Mouse (Mus musculus): ENCODE data around the gene Zfp40. TPM values are rescaled to one million over a fixed set of nuclear protein-coding genes. Genes with fewer than 3 reads are reported as not detected.
"Not testable (repeated sequence)": the region's sequence is repeated elsewhere in the genome, so short reads cannot be mapped to it uniquely, and the experiment has no call there.

Gene Zfp40
- 10 to 100 TPM; 38.6 to 39.3 TPM for total RNA-seq (2021)

DNA sequence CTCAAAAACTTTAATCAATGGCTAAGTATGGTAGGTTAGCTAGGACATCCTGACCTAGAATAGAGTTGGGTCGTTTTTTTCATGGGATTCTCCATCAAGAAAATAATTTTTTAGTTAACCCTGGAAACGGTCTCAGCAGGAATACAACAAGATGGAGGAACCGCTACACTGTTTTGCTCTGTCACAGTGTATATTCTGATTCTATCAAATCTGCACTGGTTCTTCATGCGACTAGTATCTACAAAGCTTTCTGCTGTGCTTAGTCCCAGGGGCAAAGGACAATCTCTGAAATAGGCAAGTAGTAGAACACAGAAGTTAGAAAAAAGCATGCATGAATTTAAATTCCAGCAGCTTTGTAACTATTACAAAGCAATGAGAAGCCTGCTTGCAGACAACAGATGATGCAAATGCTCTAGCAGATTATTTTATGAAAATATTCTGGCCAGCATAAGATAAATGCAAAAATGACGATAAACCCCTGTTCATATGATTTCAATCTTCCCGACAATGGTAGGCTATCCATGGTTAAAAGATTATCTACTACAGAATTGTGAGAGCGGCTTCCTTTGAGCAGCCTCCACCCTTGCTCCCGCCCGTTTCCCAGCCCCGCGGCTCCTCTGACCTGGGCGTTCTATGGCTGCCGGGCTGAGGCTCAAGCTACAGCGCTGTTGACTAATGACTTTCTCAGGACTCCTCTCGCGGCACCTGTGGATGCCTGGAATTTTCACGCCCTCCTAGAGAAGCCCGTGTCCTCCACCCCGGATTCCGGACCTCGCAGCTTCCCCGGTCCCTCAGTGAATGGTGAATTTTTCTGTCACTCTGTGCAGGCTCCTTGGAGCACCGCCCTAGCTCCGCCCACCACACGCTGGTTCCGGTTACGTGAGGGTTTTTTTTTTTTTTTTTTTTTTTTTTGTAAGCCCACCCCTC is at the start of gene Zfp40:
Zfp40 (minus strand) TSS at position 800 of the 927 bp plus-strand sequence.
- intact Hi-C loops (cut with DNase I) = loop anchor here (10.0 kb wide), 1 partner anchor 352 kb away; no protein-coding TSS in a partner anchor
- DNase-seq = peak; percentile 94

DNA sequence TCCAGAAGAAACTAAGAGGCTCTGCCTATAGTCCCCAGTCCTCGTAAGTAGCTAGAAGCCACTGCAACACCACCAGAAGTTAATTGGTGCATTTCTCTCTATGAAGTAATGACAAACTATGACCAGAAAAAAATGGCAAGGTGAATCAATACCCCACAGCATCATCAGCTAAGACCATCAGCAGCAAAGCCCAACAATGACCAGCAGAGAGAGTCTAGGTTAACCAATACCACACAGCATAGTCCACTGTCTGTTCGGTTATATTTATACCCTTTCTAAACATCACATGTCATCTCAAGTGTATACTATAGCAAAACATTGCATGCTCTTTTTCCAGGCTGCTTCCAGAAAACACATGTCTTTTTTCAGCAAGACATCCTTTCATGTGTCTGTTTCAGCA is 25.3 kb upstream of the Zfp40 start:
- intact Hi-C loops (cut with DNase I) = no loop called here
- DNase-seq = no peak

DNA sequence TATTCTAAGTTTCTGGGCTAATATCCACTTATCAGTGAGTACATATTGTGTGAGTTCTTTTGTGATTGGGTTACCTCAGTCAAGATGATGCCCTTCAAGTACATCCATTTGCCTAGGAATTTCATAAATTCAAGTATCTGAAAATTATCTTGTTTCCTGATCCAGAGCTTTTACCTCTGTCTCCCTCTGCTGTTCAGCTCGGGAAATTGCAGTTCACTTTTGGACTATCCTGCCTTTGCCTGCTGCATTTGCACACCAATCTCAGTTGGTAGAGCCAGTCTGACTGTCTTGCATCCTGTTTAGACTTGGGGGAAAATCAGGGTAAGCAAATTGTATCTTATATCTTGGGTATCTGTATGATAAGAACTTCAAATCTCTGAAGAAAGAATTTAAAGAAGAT is 6.8 kb upstream of the Zfp40 start:
- intact Hi-C loops (cut with DNase I) = loop anchor here (10.0 kb wide), 1 partner anchor 345 kb away; no protein-coding TSS in a partner anchor
- not testable (repeated sequence) for DNase-seq

DNA sequence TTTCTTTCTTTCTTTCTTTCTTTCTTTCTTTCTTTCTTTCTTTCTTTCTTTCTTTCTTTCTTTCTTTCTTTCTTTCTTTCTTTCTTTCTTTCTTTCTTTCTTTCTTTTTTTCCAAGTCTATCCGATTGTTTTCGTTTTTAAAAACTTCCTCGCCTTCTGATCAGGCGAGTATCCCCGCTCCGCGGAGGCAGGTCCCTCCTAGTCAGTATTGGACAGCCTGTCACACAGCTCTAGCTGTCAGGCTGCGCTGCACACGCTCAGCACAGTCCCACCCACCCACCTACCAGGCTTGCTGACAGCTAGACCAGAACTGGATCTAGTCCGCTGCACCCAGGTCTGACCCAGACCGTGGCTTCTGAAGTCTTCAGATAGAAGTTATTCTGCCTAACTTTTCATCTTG is 389 bp upstream of the Zfp40 start:
- DNase-seq = peak; percentile 52
- intact Hi-C loops (cut with DNase I) = loop anchor here (10.0 kb wide), 1 partner anchor 351 kb away; no protein-coding TSS in a partner anchor

DNA sequence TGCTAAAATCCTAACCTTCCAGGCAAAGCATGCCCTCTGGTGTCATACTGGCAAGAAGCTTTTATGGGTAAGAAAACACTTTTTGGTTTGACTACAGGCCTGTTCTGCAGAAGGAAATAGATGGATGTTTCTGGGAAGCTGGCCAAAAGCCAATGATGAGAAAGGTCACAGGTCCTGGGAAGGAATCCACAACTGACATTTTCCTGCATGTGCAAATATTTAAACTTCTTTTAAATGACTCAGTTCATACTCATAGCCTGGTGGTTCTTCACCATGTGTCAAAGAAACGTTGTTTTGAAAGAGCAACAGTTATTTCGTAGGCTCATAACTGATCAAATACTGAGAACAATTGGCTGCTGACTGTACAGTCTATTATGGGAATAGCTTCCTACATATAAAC is 5.4 kb downstream of the Zfp40 start:
- DNase-seq = no peak
- intact Hi-C loops (cut with DNase I) = loop anchor here (10.0 kb wide), 1 partner anchor 513 kb away; no protein-coding TSS in a partner anchor

Other genes with a start within 250 kb of the Zfp40 start
- not detected for gene Vmn2r-ps130, start 132.1 kb downstream of the Zfp40 start, total RNA-seq (2021)
- under 1 TPM in 1 of 2 experiments, not detected in 1; 0.06 TPM for gene Vmn2r114, start 119.3 kb upstream of the Zfp40 start, total RNA-seq (2021)
- under 1 TPM in 1 of 2 experiments, not detected in 1; 0.04 TPM for gene Vmn2r115, start 150.5 kb upstream of the Zfp40 start, total RNA-seq (2021)
- gene Vmn2r116, start 191.4 kb upstream of the Zfp40 start, total RNA-seq (2021) = not detected

Data from left cerebral cortex, postnatal 4 days (tissue).